Comparison of ENCODE assay signal across 10 mouse cellular contexts in the genomic region with DNA sequence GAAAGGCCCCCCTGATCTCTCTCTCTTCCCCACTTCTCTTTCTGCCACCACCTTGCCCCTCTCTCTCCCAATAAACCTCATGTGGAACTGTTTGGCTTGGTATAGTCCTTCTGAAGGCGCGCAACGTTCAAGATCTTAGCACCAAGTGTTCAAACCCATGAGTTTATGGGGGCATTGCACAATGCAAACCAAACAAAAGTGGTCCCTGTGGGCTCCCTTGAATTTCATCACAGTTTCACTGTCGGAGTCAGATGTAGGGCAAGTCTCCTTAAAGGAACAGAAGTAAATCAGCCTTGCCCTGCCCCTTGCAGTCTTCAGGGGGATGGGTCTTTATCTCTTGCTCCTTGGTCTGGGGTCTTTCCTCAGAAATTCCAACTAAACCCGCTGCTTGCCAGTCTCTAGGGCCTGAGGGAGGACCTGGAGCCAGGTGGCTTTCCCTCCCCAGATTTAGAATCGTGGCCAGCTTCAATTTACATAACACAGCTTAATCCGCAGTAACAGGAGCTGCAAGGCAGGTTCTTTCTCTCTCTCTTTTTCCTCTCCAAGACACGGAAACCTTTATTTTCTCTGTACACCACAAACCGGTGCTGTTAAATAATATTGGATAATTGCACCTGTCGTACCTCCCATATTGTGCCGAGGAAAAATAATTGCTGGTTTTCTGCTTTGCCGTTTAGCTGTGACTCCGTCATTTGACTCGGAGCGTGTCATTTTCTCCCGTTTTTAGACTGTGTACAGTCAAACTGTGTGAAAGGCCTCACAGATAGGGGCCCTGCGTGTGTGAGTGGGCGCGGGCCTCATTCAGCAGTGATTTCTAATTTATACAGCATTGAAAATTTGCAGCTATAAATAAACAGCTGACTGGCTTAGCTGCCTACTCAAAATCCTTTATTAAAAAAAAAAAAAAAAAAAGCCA.
DNase-seq lines count a peak whose midpoint lies in the region; ATAC-seq and TF ChIP-seq lines count a peak whose summit lies in the region.
"Had no signal": no experiment of that assay in that cellular context is flagged by ENCODE, and none has a peak within 500 bp of the region (broad histone marks: within the 10 kb centered on the region; RNA-seq: fewer than 3 reads in every experiment).

No protein-coding gene starts in this region.

- intact Hi-C loops in gastrocnemius, adult 2 months (cut with DNase I) = no loop called here
- intact Hi-C loops in heart, postnatal 10 days (cut with DNase I) = no loop called here

- 47% methylated on average over 19 of the region's 19 CpGs for WGBS in cerebellum, adult 2 months
- WGBS in neural tube, embryonic 15.5 days = 41% methylated on average over 19 of the region's 19 CpGs
- WGBS in liver, postnatal 0 days (ENCODE audit: insufficient replicate concordance) = 69% methylated on average over 19 of the region's 19 CpGs
- WGBS in kidney, embryonic 14.5 days = 59% methylated on average over 19 of the region's 19 CpGs

- H3K27ac ChIP-seq in gastrocnemius, adult 2 months = no peak overlapping the region
- no peak overlapping the region for H3K27ac ChIP-seq in cerebellum, adult 2 months (ENCODE audit: insufficient read depth, low read length)
- no peak overlapping the region for H3K27ac ChIP-seq in neural tube, embryonic 15.5 days (replicated peaks)
- no peak overlapping the region for H3K27ac ChIP-seq in liver, postnatal 0 days (ENCODE audit: low read depth)
- H3K27ac ChIP-seq in kidney, embryonic 14.5 days (ENCODE audit: low read depth, low read length) = no peak overlapping the region
- H3K27ac ChIP-seq: liver, embryonic 14.5 days had no signal

- H3K27me3 ChIP-seq in cerebellum, adult 2 months (ENCODE audit: control insufficient read depth, insufficient read depth, low read length) = no peaks in the 10 kb centered on the region
- H3K27me3 ChIP-seq in neural tube, embryonic 15.5 days (replicated peaks) = no peaks in the 10 kb centered on the region
- H3K27me3 ChIP-seq in liver, postnatal 0 days (ENCODE audit: insufficient read depth, low read length) = no peaks in the 10 kb centered on the region
- no peaks in the 10 kb centered on the region for H3K27me3 ChIP-seq in kidney, embryonic 14.5 days (ENCODE audit: control insufficient read depth, insufficient read depth, low read length)

- no peak for DNase-seq in gastrocnemius, adult 2 months
- no peak for DNase-seq in gastrocnemius, postnatal 4 days (ENCODE audit: low spot score in 2 of 2)
- DNase-seq in cerebellum, adult 2 months = peak; percentile 36 to 57
- peak; percentile 25 to 50 for DNase-seq in frontal cortex, postnatal 25 days (ENCODE audit: low spot score in 2 of 2)
- DNase-seq in liver, postnatal 0 days = no peak
- DNase-seq in heart, postnatal 10 days = no peak

- no peak overlapping the region for H3K4me2 ChIP-seq in neural tube, embryonic 15.5 days
- H3K4me2 ChIP-seq in liver, postnatal 0 days (ENCODE audit: low read depth, low read length) = no peak overlapping the region
- no peak overlapping the region for H3K4me2 ChIP-seq in kidney, embryonic 14.5 days (replicated peaks; ENCODE audit: low read depth, low read length)

- no peaks in the 10 kb centered on the region for H3K36me3 ChIP-seq in neural tube, embryonic 15.5 days
- H3K36me3 ChIP-seq in liver, postnatal 0 days (replicated peaks; ENCODE audit: insufficient read depth, low read length) = no peaks in the 10 kb centered on the region
- H3K36me3 ChIP-seq in kidney, embryonic 14.5 days (ENCODE audit: control insufficient read depth, insufficient read depth, low read length) = no peaks in the 10 kb centered on the region

- no peaks in the 10 kb centered on the region for H3K9me3 ChIP-seq in neural tube, embryonic 15.5 days (replicated peaks)
- no peaks in the 10 kb centered on the region for H3K9me3 ChIP-seq in liver, postnatal 0 days (ENCODE audit: low read length)
- H3K9me3 ChIP-seq in kidney, embryonic 14.5 days (ENCODE audit: control insufficient read depth, low read length) = no peaks in the 10 kb centered on the region

- peaks cover 5% of the 10 kb centered on the region; the same call in 1 of the 2 replicates for H3K4me1 ChIP-seq in cerebellum, adult 2 months (ENCODE audit: control insufficient read depth, insufficient read depth, low read length)
- peaks cover 25% of the 10 kb centered on the region for H3K4me1 ChIP-seq in neural tube, embryonic 15.5 days
- peaks cover 3% of the 10 kb centered on the region; the same call in 1 of the 2 replicates for H3K4me1 ChIP-seq in liver, postnatal 0 days (ENCODE audit: insufficient read depth)
- H3K4me1 ChIP-seq in kidney, embryonic 14.5 days (ENCODE audit: control insufficient read depth, insufficient read depth, low read length) = 0 out of 2 replicates have a peak, but pooled peaks cover 3% of the 10 kb centered on the region

- H3K4me3 ChIP-seq in gastrocnemius, adult 2 months = peak overlapping the region; percentile 28
- no peak overlapping the region for H3K4me3 ChIP-seq in cerebellum, adult 2 months (replicated peaks; ENCODE audit: insufficient read depth, low read depth, low read length)
- H3K4me3 ChIP-seq in neural tube, embryonic 15.5 days (replicated peaks) = no peak overlapping the region
- no peak overlapping the region for H3K4me3 ChIP-seq in liver, postnatal 0 days (ENCODE audit: low read depth, low read length)
- H3K4me3 ChIP-seq in kidney, embryonic 14.5 days (ENCODE audit: low read length) = no peak overlapping the region
- H3K4me3 ChIP-seq: erythroblast, embryonic 14.5 days had no signal

- H3K9ac ChIP-seq in neural tube, embryonic 15.5 days (replicated peaks) = no peak overlapping the region
- no peak overlapping the region for H3K9ac ChIP-seq in liver, postnatal 0 days (replicated peaks)
- no peak overlapping the region for H3K9ac ChIP-seq in kidney, embryonic 14.5 days (ENCODE audit: low read depth, low read length)
- H3K9ac ChIP-seq: liver, embryonic 14.5 days had no signal

- TF ChIP-seq EP300 in liver, postnatal 0 days (IDR thresholded peaks at IDR 0.05; ENCODE audit: low read depth) = no peak

- TF ChIP-seq POLR2A in cerebellum, adult 2 months (IDR thresholded peaks at IDR 0.05; ENCODE audit: borderline replicate concordance, insufficient read depth, low read length) = no peak

- TF ChIP-seq CTCF in gastrocnemius, adult 2 months (IDR thresholded peaks at IDR 0.05) = no peak
- TF ChIP-seq CTCF in cerebellum, adult 2 months (IDR thresholded peaks at IDR 0.05; ENCODE audit: borderline replicate concordance, insufficient read depth, low read depth, low read length) = no peak
- TF ChIP-seq CTCF in liver, postnatal 0 days (IDR thresholded peaks at IDR 0.05; ENCODE audit: low read depth) = no peak

- peak; percentile 53; the same call in 1 of the 2 replicates for ATAC-seq in neural tube, embryonic 15.5 days (ENCODE audit: low FRiP score)
- ATAC-seq in liver, postnatal 0 days = no peak
- no peak for ATAC-seq in kidney, embryonic 14.5 days (ENCODE audit: low FRiP score, low TSS enrichment)

Comparison
In these comparisons a context has a peak if more than half of its experiments do, and no peak if none do; other contexts are left out.
1. DNase-seq: peak in cerebellum, adult 2 months (2 of 2) and frontal cortex, postnatal 25 days (2 of 2); none in gastrocnemius, adult 2 months (single experiment), gastrocnemius, postnatal 4 days (0 of 2), liver, postnatal 0 days (single experiment) and heart, postnatal 10 days (0 of 2).